Mouse (Mus musculus): Measurements from ENCODE around the gene 1700029J07Rik.

1700029J07Rik gene

DNA sequence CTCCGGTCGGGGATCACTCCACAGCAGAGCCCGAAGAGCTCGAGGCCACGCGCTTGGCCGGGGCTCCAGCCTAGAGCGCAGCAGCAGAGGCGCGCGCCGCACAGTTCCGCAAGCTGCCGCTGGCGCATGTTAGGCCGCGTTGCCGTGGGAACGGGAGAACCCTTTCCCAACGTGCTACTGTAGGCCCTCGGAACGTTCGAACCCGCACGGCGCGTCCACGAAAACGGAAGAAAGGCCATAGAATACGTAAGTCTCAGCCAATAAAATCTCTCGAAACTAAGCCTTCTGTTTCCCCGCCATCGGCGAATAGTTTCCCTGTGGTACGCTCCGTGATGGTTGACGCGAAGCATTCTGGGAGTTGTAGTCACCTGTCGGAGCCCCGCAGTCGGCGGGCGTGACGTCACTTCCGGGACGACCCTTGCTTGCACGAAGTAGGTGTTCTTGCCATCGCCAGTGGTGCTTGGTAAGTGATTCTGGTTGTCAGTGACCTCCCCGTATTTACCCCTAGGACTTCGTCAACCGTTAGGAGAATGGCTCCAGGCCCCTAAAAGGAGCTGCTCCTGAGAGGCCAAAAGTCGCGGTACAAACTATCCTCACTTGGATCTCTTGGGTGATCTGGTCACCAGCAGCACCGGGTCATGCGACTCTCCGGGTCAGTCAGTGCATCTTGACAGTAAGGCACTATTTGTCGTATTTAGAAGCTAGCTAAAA lies at the start of gene 1700029J07Rik, which contains the start of gene Ufsp2:
1700029J07Rik (minus strand) TSS at position 127 of the 711 bp plus-strand sequence.
Ufsp2 (plus strand) TSS at position 403 of the 711 bp plus-strand sequence.
- DNase-seq: peak; percentile 97

DNA sequence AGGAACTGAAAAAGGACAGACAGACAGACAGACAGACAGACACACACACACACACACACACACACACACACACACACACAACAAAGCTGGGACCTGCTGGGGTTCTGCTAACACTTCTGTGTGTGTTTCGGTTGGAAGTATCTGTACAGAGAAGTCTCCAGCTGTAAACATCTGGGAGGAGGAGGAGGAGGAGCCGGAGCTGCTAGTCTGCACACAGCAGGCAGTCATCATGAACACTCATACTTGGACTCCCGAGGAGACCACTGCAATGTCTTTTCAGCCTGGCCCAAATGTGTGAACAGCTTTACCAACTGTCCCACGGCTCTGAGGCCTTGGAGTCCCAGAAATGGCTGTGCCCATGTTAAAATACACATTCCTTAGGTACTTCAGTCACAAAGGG lies 49.3 kb upstream of the 1700029J07Rik start:
- no peak for DNase-seq

DNA sequence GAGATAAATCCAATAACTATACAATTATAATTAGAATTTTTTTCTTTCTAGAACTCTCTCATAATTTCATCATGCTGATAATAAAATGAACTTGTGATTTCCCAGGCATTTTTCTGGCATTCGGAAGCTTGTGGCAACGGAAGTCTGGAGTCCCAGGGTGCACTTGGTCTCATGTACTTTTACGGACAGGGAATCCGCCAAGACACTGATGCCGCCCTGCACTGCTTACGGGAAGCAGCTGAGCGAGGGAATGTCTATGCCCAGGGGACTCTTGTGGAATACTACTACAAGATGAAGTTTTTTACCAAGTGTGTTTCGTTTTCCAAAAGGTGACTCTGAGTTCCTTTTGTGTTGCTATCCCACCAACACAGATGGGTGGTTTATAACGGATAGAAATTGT lies 47.7 kb upstream of the 1700029J07Rik start:
- DNase-seq: no peak

DNA sequence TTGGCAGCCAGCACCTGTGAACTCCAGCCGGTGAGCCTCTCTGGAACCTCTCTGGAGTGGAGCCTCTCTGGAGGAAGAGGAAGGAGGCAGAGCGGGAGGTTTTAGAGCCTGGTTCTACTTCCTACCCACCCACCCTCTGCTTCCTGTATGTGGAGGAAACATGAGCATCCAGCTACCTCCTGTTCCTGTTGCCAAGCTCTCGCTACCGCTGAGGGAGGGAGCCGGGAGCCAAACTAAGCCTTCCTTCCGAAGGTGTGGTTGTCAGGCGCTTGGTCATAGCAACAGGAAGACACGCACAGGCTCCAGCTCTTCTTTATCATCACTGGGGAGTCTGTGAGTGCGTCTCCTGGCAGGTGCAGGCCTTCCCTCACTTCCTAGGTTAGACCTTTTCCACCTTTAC lies 47.2 kb upstream of the 1700029J07Rik start:
- no peak for DNase-seq

DNA sequence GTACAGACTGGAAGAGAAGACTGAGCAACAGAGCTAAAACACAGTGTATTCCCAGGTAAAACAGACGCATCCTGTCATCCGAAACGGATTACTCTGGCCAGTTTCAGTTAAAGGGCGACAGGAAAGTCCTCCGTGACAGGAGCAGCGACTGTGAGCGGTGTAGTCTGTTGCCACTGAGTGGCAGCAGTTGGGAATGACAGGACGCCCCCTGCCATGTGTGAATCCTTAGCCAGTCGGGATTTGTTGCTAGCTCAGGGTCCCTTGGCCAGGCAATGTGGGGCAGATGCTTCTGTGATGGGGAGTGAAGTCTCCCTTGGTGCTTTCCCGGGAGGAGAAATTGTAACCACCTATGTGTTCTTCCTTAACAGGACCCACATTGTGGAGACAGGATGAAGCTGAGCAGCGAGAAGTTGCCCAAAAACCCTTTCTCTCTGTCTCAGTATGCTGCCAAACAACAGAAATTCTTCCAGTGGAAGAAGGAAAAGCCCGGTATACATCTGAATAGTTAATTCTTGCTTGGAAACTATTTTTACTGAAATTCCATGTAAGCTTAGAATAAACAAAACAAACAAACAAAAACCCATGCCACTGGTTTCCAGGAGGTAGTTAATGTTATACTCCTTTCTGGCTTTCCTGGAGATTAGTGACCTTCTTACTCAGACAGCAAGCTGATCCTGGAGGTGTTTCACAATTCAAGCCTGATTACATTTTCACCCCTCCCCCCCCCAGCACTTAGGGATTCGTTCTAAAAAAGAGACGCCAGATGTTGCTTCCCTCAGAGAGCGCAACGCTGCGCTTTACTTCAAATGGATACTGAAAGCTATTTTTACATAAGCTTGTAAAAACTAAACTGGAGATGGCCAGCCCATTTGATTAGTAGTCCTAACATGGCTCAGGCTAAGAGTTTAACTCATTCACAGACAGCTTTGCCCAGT lies 36.0 kb upstream of the 1700029J07Rik start:
- no peak for DNase-seq

DNA sequence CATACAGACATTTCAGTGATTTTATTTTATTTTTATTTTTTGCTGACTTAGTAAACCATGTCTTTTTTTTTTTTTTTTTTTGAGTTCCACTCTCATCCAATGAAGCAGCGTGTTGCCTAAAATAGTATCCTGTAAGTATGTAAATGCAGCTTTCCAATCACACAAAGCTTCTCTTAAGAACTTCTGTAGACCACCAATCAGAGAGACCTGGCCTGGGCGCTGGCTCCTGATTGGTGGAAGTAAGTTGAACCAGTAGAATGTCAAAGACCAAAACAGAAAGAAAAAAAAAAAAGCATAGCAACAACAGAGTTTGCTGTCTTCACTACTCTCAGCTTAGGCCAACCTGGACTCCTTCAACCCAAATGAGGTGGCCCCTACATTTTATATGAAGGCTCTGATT lies 35.3 kb upstream of the 1700029J07Rik start:
- no peak for DNase-seq

DNA sequence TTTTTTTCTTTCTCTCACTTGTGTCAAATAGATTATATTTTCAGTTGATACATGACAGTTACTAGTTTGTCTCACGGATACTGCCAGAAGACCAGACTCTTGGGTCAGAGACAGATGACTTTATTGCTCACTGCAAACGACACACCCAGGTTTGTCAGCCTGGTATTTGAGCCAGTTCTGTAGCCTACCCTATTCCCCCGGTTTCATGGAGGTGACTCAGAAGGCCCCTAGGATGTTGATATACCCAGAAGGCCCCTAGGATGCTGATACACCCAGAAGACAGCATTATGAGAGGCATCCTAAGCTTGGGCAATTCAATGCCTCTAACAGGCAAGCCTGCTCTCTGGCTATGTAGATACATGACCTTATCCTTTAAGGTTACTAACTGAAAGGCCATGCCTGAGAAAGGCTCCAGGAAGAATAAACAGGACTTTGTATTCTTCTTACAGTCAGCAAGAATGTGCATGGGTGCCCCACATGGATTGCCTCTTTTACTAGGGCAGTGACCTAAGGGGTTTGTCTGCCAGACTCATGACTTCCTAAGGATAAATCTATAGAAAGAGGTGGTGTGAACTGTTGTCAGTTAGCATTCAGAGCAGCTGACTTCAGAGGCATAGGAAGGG lies 32.1 kb upstream of the 1700029J07Rik start:
- no peak for DNase-seq

DNA sequence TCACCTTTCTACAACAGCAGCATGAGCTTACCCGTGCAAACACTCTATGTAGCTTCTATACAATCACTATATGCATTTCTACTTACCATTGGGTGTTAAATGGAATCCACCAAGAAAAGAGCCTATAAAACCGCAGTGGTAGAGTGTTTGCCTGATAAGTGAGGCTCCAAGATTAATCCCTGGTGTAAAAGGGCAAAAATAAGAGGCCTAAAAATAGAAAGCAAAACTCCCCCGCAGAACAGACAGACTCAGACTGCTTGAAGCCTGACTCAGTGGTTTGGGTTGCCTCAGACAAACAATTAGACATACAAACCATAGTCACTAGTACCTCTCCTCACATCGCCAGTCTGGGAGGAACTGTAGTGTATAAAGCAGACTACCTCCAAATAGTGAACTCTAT lies 30.5 kb upstream of the 1700029J07Rik start, which contains the start of gene Ankrd37:
Ankrd37 (minus strand) TSS at position 112 of the 400 bp plus-strand sequence.
- no peak for DNase-seq

DNA sequence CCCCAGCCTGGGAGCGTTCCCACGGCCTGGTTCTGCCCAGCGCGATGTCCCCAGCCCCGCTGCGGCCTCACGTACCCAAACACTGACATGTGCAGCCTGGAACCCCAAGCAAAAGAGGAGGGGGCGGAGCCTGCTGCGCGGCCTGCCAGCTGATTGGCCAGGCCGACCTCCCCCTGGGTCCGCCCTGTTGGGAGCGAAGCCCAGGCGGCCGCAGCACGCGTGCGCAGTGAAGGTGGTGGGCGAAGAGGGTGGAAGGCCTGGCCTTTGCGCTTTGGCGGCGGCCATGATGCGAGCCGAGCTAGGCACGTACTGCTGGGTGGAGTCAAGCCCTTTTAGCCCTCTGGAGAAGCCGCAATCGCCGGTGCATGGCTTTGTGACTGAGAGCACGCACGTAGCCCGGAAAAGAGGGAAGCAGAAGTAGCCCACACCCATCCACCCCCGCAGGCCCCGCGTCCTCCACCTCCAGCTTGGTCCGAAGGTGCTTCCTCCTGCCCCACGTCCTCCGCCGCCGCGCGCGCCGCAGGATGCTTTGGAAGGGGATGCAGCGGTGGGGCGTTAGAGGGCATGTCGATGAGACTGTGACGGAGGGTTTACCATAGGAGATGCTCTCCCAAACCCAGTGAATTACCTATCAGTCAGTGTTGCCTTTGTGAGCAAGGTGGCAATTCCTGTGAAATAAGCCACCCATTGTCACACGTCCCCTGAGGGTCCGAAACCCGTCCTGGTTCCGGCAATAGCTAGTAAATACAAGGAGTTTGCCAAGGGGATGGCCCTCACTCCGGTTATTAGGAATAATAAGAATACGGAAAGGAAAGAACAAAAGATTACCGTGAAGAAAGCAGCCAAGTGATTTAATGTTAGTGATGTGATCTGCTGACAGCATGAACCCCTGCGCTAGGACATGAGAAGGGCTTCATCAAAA lies 25.0 kb upstream of the 1700029J07Rik start:
- peak; percentile 100 for DNase-seq

DNA sequence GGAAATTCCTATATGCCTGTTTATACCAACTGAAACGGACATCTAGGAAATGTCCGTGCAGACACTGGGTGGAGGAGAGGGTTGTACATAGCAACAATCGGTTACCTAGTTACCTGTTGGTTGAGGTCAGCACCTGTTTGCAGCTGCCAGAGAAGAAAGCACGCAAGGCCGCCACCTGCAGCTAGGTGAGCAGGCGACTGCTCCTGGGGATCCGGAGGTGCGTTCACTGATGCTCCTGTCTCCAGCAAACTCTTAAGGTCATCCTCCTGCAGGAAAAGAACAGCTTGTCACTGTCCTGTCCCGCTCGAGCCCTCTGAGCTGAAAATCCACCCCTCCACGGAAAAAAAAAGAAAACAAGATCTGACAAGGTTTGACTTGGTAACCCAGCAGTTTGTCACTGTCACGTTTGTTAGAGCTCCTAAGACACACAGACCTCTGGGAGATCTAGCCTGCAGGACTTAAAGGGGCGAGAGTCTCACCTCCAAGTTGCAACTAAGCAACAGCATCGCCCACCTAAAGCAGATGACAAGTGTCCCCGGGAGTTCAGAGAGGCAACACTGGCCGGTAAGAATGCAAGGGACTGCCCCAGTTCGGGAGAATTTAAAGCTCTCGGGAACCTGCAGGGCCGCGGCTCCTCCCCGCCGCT lies 24.2 kb upstream of the 1700029J07Rik start, which contains the start of gene Lrp2bp:
Lrp2bp (plus strand) TSS at position 166 of the 646 bp plus-strand sequence.
- peak; percentile 69 for DNase-seq

DNA sequence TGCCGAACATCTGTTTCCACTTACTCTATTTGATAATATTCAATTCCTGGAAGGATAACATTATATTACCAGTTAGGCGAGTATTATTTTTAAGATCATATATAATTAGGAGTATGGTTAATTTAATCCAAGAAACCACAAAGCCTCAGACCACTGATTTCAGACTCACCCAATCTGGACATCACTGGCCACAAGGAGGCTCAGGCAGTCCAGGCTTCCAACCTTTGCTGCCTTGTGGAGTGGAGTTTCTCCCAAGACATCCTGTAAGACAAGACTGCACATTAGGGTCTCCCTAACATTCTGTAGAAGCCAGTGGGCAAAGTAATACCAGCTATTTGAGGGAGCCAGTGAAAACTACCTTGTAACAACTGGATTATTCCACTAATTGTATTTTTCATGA lies 23.2 kb upstream of the 1700029J07Rik start:
- DNase-seq: no peak

DNA sequence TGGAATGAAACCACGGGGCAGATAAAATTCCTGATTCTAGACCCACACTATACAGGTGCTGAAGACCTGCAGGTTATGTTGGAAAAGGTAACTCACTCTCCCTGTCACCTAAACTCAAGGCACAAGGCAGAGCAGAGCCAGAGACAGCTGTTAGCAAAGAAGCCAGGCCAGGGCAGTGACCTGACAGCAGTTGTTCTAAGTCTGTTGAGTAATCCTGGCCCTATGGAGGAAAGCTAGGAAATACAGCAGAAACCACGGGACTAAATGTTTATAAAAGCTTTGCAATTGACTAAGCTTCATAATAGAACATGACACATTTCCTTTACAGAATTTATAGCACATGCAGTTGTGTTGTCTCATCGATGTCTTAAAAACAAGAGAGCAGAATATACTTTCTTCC lies 20.5 kb upstream of the 1700029J07Rik start:
- no peak for DNase-seq

DNA sequence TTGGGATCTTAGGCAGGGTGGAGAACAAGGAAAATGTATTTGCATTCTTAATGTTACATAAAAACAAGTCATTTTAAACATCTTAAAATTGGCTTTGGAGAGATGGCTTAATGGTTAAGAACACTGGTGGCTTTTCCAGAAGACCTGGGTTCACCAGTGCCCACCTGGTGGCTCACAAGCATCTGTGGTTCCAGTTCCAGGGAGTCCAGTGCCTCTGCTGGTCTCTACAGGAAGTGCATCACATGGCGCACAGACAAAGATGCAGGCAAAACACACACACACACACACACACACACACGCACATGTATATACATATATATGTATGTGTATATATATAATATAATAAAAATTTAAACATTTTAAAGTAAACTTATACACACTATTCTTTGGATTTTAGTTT lies 19.1 kb upstream of the 1700029J07Rik start:
- DNase-seq: no peak

DNA sequence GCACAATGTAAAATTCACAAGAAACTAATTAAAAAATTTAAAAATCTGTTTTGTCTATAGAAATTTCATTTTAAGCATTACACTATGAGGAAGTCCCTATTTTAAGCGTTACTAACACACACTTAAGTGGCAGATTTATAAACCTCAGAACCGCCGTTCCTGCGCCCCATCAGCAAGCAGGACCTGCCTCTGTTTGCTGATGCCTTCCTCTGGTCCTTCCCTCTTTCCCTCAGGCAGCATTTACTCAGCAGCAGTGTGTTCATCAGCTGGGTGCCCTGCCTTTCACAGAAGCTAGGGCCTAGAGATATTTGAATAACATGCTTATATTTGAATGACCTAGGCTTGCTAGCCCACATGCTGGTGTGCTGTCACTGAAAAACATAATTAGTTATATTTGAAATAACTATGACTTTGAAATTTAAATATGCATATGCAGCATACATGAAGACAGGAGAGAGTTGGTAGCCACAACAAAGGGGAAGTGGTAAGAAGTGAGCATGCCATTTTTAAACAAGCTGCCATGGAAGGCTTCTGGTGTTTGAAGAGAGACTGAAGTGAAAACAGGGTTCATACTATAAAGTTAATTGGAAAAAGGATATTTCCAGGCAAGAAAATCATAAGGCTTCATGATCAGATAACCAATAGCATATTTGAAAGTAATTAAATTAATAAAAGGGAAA lies 15.7 kb upstream of the 1700029J07Rik start:
- no peak for DNase-seq

DNA sequence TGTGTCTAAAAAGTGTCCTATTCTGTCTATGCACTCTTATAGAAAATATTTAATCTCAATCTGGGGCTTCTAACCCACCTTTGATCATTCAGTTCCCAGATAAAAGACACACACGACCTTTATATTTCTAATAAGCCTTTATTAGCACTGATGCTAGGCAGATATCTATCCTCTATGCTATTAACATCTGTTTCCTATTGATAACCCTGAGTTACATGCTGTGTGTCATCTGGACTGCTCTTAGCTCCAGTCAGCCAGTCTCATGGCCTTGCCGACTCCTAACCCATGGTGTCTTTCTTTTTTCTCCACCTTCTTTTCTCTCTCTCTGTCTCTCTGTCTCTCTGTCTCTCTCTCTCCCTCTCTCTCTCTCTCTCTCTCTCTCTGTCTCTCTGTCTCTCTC lies 13.1 kb upstream of the 1700029J07Rik start:
- no peak for DNase-seq

DNA sequence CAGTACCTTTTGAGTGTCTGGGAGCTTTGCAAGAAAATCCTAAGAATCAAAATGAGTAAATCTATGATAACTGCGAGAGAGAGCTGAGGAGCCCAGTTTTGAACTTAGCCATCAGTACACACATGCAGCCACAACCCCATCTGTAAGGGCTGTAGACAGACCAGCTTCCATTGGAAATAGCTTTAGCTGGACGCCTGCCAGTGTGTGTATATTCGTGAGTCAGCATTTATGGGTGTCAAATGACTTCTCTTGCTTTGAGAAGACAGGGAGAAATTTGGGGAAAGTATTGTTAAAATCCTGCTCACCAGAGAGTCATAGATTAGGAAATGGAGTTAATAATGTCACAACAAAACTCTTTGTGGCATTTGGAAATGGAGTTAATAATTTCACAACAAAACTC lies 11.6 kb upstream of the 1700029J07Rik start:
- no peak for DNase-seq

DNA sequence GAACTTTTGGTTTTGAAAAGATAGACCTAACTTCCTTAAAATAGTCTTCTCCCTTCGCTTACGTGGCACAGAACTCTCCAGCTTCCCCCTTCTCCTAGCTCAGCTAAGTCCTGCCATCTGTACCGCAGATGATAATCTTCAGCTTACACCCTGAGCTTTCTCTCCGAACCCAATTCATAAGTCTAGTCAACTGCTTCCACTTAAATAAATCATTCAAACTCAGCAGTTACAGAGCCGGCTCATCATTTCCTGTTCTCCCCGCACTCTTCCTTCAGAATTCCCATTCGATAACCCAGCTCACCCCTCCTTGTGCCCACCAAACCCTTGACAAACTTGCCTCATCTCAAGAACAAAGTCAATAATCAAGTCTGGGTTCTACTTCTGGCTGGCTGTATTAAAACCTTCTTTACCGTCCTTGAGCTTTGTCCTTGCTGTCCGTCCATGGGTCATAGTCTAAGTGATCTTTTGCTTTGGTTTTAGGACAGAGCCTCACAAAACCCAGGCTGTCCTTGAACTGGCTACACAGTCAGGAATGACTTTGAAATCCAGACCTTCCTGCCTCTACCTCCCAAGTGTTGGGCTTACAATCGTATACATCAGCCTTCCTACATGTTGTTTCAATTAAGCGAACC lies 901 bp upstream of the 1700029J07Rik start:
- no peak for DNase-seq

DNA sequence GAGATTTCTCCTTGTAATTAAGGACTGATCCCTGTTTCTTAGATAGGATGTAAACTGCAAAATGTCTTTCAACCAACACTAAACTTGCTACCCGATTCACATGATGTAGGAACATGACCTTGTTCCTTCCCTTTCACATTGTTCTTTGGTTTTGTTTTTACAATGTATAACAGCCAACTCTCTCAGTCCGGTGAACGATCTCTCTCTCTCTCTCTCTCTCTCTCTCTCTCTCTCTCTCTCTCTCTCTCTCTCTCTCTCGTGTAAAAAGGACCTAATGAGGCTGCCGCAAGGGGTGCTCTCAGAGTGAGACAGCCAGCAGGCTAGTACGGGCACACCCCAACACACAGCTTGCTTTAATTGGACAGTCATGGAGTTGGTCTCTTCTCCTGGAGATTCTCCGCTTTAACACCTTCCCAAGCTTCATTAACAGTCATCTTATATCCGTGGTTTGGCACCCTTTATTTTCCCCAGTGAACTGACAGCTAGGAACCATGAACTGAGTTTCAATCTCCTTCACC lies 1.0 kb downstream of the 1700029J07Rik start:
- DNase-seq: no peak

DNA sequence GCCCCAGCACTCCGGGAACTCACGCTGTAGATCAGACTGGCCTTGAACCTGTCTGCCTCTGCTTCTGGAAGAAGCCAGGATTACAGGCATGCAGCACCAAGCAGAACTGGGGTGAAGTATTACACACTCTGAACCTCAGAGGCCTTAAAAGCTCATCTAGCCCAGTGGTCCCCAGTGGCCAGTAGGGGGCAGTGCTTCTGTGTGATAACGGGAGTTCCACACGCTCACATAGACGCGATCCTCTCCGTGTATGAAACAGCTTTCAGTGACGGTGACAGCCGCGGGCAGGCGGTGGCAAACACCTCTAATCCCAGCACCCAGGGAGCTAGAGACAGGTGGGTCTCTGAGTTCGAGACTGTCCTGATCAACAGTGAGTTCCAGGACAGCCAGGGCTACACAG lies 4.2 kb downstream of the 1700029J07Rik start:
- DNase-seq: no peak

DNA sequence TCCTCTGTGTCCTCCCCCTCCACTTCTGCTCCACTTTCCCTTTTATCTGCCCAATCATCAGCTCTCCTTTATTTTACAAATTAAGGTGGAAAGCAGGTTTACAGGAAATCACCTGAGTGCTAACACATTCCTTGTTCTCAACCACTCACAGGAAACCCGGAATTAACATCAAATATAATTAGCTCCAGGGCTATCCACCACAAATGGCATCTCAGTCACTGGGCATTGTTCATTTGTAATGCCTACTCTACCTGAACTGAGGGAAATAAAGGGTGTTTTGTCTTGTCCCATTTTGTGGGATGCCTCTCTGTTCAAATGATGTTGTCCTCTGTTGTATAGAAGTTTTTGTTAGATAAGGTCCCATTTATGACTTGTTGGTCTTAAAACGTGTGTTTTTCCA lies 24.4 kb downstream of the 1700029J07Rik start:
- no peak for DNase-seq
